Mouse (Mus musculus): ENCODE results near the gene Nfkbie. TPM values are rescaled to one million over a fixed set of nuclear protein-coding genes. Genes with fewer than 3 reads are reported as not detected.

Gene Nfkbie
- 2.7 and 2.9 TPM in 2 replicates for polyA plus RNA-seq (2012)

GRCm38 (mm10) chr17:45555452-45556106 is at the start of gene Nfkbie:
TSS of gene Nfkbie (plus strand) at chr17:45555703.
- TF ChIP-seq GATA1 (IDR thresholded peaks at IDR 0.05; ENCODE audit: low read length), result no peak

GRCm38 (mm10) chr17:45505941-45506465 is 49.5 kb upstream of the Nfkbie start:
- no peak for TF ChIP-seq GATA1 (IDR thresholded peaks at IDR 0.05; ENCODE audit: low read length)

- TF ChIP-seq GATA1 (IDR thresholded peaks at IDR 0.05; ENCODE audit: low read length), result no peak
Observed at GRCm38 (mm10) chr17:45506700-45507189, 48.8 kb upstream of the Nfkbie start, which contains the start of gene Aars2. TSS of gene Aars2 (plus strand) at chr17:45506841.

- no peak for TF ChIP-seq GATA1 (IDR thresholded peaks at IDR 0.05; ENCODE audit: low read length)
Observed at GRCm38 (mm10) chr17:45510871-45511270, 44.6 kb upstream of the Nfkbie start.

GRCm38 (mm10) chr17:45511757-45512156 is 43.7 kb upstream of the Nfkbie start:
- TF ChIP-seq GATA1 (IDR thresholded peaks at IDR 0.05; ENCODE audit: low read length), result no peak

- TF ChIP-seq GATA1 (IDR thresholded peaks at IDR 0.05; ENCODE audit: low read length), result no peak
Observed at GRCm38 (mm10) chr17:45515204-45515726, 40.2 kb upstream of the Nfkbie start.

- no peak for TF ChIP-seq GATA1 (IDR thresholded peaks at IDR 0.05; ENCODE audit: low read length)
Observed at GRCm38 (mm10) chr17:45515806-45516205, 39.7 kb upstream of the Nfkbie start.

- TF ChIP-seq GATA1 (IDR thresholded peaks at IDR 0.05; ENCODE audit: low read length), result no peak
Observed at GRCm38 (mm10) chr17:45516488-45516887, 39.0 kb upstream of the Nfkbie start.

GRCm38 (mm10) chr17:45517135-45517534 is 38.4 kb upstream of the Nfkbie start:
- no peak for TF ChIP-seq GATA1 (IDR thresholded peaks at IDR 0.05; ENCODE audit: low read length)

- no peak for TF ChIP-seq GATA1 (IDR thresholded peaks at IDR 0.05; ENCODE audit: low read length)
Observed at GRCm38 (mm10) chr17:45517549-45518215, 37.8 kb upstream of the Nfkbie start.

GRCm38 (mm10) chr17:45518766-45519475 is 36.6 kb upstream of the Nfkbie start:
- no peak for TF ChIP-seq GATA1 (IDR thresholded peaks at IDR 0.05; ENCODE audit: low read length)

- TF ChIP-seq GATA1 (IDR thresholded peaks at IDR 0.05; ENCODE audit: low read length), result no peak
Observed at GRCm38 (mm10) chr17:45520136-45520535, 35.4 kb upstream of the Nfkbie start.

GRCm38 (mm10) chr17:45523263-45523662 is 32.2 kb upstream of the Nfkbie start, which contains the start of gene Tcte1:
TSS of gene Tcte1 (plus strand) at chr17:45523434.
- no peak for TF ChIP-seq GATA1 (IDR thresholded peaks at IDR 0.05; ENCODE audit: low read length)

- TF ChIP-seq GATA1 (IDR thresholded peaks at IDR 0.05; ENCODE audit: low read length), result no peak
Observed at GRCm38 (mm10) chr17:45524961-45525360, 30.5 kb upstream of the Nfkbie start.

- TF ChIP-seq GATA1 (IDR thresholded peaks at IDR 0.05; ENCODE audit: low read length), result no peak
Observed at GRCm38 (mm10) chr17:45526571-45526970, 28.9 kb upstream of the Nfkbie start.
